Mouse (Mus musculus) brain, embryonic 14.5 days (tissue): Measurements from ENCODE around the gene Gbp3.

Experiments
- CTCF ChIP-seq: fragments of 200-500 bp; IDR thresholded peaks from 2 replicates; pipeline ENCODE4 v1.5.1; 2012; ENCODE audit warnings: inconsistent platforms, mild to moderate bottlenecking, moderate library complexity, borderline replicate concordance; ENCODE audit not compliant: insufficient read depth, insufficient read length; ENCODE audit errors: extremely low read depth
- POLR2A ChIP-seq: fragments of 200-500 bp; IDR thresholded peaks from 2 replicates; pipeline ENCODE4 v1.6.1; 2012; ENCODE audit warnings: mild to moderate bottlenecking, inconsistent platforms, borderline replicate concordance; ENCODE audit not compliant: poor library complexity, insufficient read depth, insufficient read length, severe bottlenecking; ENCODE audit errors: extremely low read depth

GRCm38 (mm10) chr3:142588888-142589287 lies 29.1 kb downstream of the Gbp3 start:
- TF ChIP-seq POLR2A, result no peak
- TF ChIP-seq CTCF, result no peak
